Mouse (Mus musculus): ENCODE data around the gene Slc3a1. TPM values are rescaled to one million over a fixed set of nuclear protein-coding genes. Genes with fewer than 3 reads are reported as not detected.

Slc3a1 gene
- polyA plus RNA-seq, 1 experiment, result 0.33 TPM

GRCm38 (mm10) chr17:85067331-85067730, 39.2 kb downstream of the Slc3a1 start:
- 94% methylated on average over 7 of the region's 7 CpGs for WGBS
- Histone ChIP-seq H3K4me3 (ENCODE audit: extremely low read depth, insufficient read depth, insufficient read length) (no peak overlapping the region), H3K4me1 (ENCODE audit: control insufficient read depth, insufficient read depth, insufficient read length) (no peaks in the 10 kb centered on the region), H3K27ac (ENCODE audit: insufficient read depth, low read length) (no peak overlapping the region), H3K36me3 (ENCODE audit: control insufficient read depth, insufficient read depth, low read length) (peaks cover 32% of the 10 kb centered on the region), H3K27me3 (ENCODE audit: control insufficient read depth, insufficient read depth, low read length) (no peaks in the 10 kb centered on the region)
- TF ChIP-seq CTCF (IDR thresholded peaks at IDR 0.05; ENCODE audit: extremely low read depth, insufficient read depth, insufficient read length, insufficient replicate concordance) (no peak), POLR2A (IDR thresholded peaks at IDR 0.05; ENCODE audit: low read depth, low read length) (no peak)
- no peak for DNase-seq (ENCODE audit: low read depth in 1 of 2, low spot score in 2 of 2)

- TF ChIP-seq POLR2A (IDR thresholded peaks at IDR 0.05; ENCODE audit: low read depth, low read length), result no peak
- no peak for TF ChIP-seq CTCF (IDR thresholded peaks at IDR 0.05; ENCODE audit: extremely low read depth, insufficient read depth, insufficient read length, insufficient replicate concordance)
- H3K4me1 ChIP-seq (ENCODE audit: control insufficient read depth, insufficient read depth, insufficient read length), result no peaks in the 10 kb centered on the region
- H3K27me3 ChIP-seq (ENCODE audit: control insufficient read depth, insufficient read depth, low read length), result no peaks in the 10 kb centered on the region
- no peak overlapping the region for H3K27ac ChIP-seq (ENCODE audit: insufficient read depth, low read length)
- no peak for DNase-seq (ENCODE audit: low read depth in 1 of 2, low spot score in 2 of 2)
- no peak overlapping the region for H3K4me3 ChIP-seq (ENCODE audit: extremely low read depth, insufficient read depth, insufficient read length)
- 94% methylated on average over 6 of the region's 6 CpGs for WGBS
- peaks cover 17% of the 10 kb centered on the region for H3K36me3 ChIP-seq (ENCODE audit: control insufficient read depth, insufficient read depth, low read length)
Measured at GRCm38 (mm10) chr17:85070658-85071057, 42.5 kb downstream of the Slc3a1 start.

- H3K27ac ChIP-seq (ENCODE audit: insufficient read depth, low read length), result no peak overlapping the region
- DNase-seq (ENCODE audit: low read depth in 1 of 2, low spot score in 2 of 2), result no peak
- TF ChIP-seq POLR2A (IDR thresholded peaks at IDR 0.05; ENCODE audit: low read depth, low read length) (no peak), CTCF (IDR thresholded peaks at IDR 0.05; ENCODE audit: extremely low read depth, insufficient read depth, insufficient read length, insufficient replicate concordance) (no peak)
- no peaks in the 10 kb centered on the region for H3K4me1 ChIP-seq (ENCODE audit: control insufficient read depth, insufficient read depth, insufficient read length)
- H3K4me3 ChIP-seq (ENCODE audit: extremely low read depth, insufficient read depth, insufficient read length), result no peak overlapping the region
- 94% methylated on average over 8 of the region's 8 CpGs for WGBS
- H3K36me3 ChIP-seq (ENCODE audit: control insufficient read depth, insufficient read depth, low read length), result peaks cover 12% of the 10 kb centered on the region
- H3K27me3 ChIP-seq (ENCODE audit: control insufficient read depth, insufficient read depth, low read length), result no peaks in the 10 kb centered on the region
Measured at GRCm38 (mm10) chr17:85071088-85071775, 43.1 kb downstream of the Slc3a1 start.

GRCm38 (mm10) chr17:85072383-85072782, 44.2 kb downstream of the Slc3a1 start:
- WGBS, result 92% methylated on average over 11 of the region's 11 CpGs
- no peak overlapping the region for H3K4me3 ChIP-seq (ENCODE audit: extremely low read depth, insufficient read depth, insufficient read length)
- H3K27me3 ChIP-seq (ENCODE audit: control insufficient read depth, insufficient read depth, low read length), result no peaks in the 10 kb centered on the region
- H3K27ac ChIP-seq (ENCODE audit: insufficient read depth, low read length), result no peak overlapping the region
- H3K36me3 ChIP-seq (ENCODE audit: control insufficient read depth, insufficient read depth, low read length), result peaks cover 17% of the 10 kb centered on the region
- no peak for TF ChIP-seq CTCF (IDR thresholded peaks at IDR 0.05; ENCODE audit: extremely low read depth, insufficient read depth, insufficient read length, insufficient replicate concordance)
- no peak for TF ChIP-seq POLR2A (IDR thresholded peaks at IDR 0.05; ENCODE audit: low read depth, low read length)
- no peak for DNase-seq (ENCODE audit: low read depth in 1 of 2, low spot score in 2 of 2)
- H3K4me1 ChIP-seq (ENCODE audit: control insufficient read depth, insufficient read depth, insufficient read length), result no peaks in the 10 kb centered on the region

GRCm38 (mm10) chr17:85073214-85073613, 45.0 kb downstream of the Slc3a1 start:
- Histone ChIP-seq H3K4me3 (ENCODE audit: extremely low read depth, insufficient read depth, insufficient read length) (no peak overlapping the region), H3K36me3 (ENCODE audit: control insufficient read depth, insufficient read depth, low read length) (peaks cover 17% of the 10 kb centered on the region), H3K27ac (ENCODE audit: insufficient read depth, low read length) (no peak overlapping the region), H3K27me3 (ENCODE audit: control insufficient read depth, insufficient read depth, low read length) (no peaks in the 10 kb centered on the region), H3K4me1 (ENCODE audit: control insufficient read depth, insufficient read depth, insufficient read length) (no peaks in the 10 kb centered on the region)
- TF ChIP-seq POLR2A (IDR thresholded peaks at IDR 0.05; ENCODE audit: low read depth, low read length) (no peak), CTCF (IDR thresholded peaks at IDR 0.05; ENCODE audit: extremely low read depth, insufficient read depth, insufficient read length, insufficient replicate concordance) (no peak)
- no peak for DNase-seq (ENCODE audit: low read depth in 1 of 2, low spot score in 2 of 2)
- 92% methylated on average over 7 of the region's 7 CpGs for WGBS

GRCm38 (mm10) chr17:85074083-85074482, 45.9 kb downstream of the Slc3a1 start:
- TF ChIP-seq CTCF (IDR thresholded peaks at IDR 0.05; ENCODE audit: extremely low read depth, insufficient read depth, insufficient read length, insufficient replicate concordance), result no peak
- no peak for TF ChIP-seq POLR2A (IDR thresholded peaks at IDR 0.05; ENCODE audit: low read depth, low read length)
- no peak for DNase-seq (ENCODE audit: low read depth in 1 of 2, low spot score in 2 of 2)
- H3K27ac ChIP-seq (ENCODE audit: insufficient read depth, low read length), result no peak overlapping the region
- no peaks in the 10 kb centered on the region for H3K4me1 ChIP-seq (ENCODE audit: control insufficient read depth, insufficient read depth, insufficient read length)
- 93% methylated on average over 4 of the region's 4 CpGs for WGBS
- H3K27me3 ChIP-seq (ENCODE audit: control insufficient read depth, insufficient read depth, low read length), result no peaks in the 10 kb centered on the region
- H3K4me3 ChIP-seq (ENCODE audit: extremely low read depth, insufficient read depth, insufficient read length), result no peak overlapping the region
- H3K36me3 ChIP-seq (ENCODE audit: control insufficient read depth, insufficient read depth, low read length), result peaks cover 19% of the 10 kb centered on the region

GRCm38 (mm10) chr17:85079276-85079675, 51.1 kb downstream of the Slc3a1 start:
- H3K4me3 ChIP-seq (ENCODE audit: extremely low read depth, insufficient read depth, insufficient read length), result no peak overlapping the region
- DNase-seq (ENCODE audit: low read depth in 1 of 2, low spot score in 2 of 2), result no peak
- H3K36me3 ChIP-seq (ENCODE audit: control insufficient read depth, insufficient read depth, low read length), result peaks cover 13% of the 10 kb centered on the region
- TF ChIP-seq CTCF (IDR thresholded peaks at IDR 0.05; ENCODE audit: extremely low read depth, insufficient read depth, insufficient read length, insufficient replicate concordance) (no peak), POLR2A (IDR thresholded peaks at IDR 0.05; ENCODE audit: low read depth, low read length) (no peak)
- H3K27me3 ChIP-seq (ENCODE audit: control insufficient read depth, insufficient read depth, low read length), result no peaks in the 10 kb centered on the region
- H3K4me1 ChIP-seq (ENCODE audit: control insufficient read depth, insufficient read depth, insufficient read length), result no peaks in the 10 kb centered on the region
- WGBS, result 91% methylated on average over 3 of the region's 3 CpGs
- no peak overlapping the region for H3K27ac ChIP-seq (ENCODE audit: insufficient read depth, low read length)

Measured in spleen, adult 2 months (tissue).